Mouse (Mus musculus): ENCODE results near the gene Dohh. TPM values are rescaled to one million over a fixed set of nuclear protein-coding genes. Genes with fewer than 3 reads are reported as not detected.
A peak's percentile ranks its signal among the peaks of the same experiment; 100 is the strongest.

Gene Dohh
- polyA plus RNA-seq, 1 experiment, result 47.9 TPM

DNA sequence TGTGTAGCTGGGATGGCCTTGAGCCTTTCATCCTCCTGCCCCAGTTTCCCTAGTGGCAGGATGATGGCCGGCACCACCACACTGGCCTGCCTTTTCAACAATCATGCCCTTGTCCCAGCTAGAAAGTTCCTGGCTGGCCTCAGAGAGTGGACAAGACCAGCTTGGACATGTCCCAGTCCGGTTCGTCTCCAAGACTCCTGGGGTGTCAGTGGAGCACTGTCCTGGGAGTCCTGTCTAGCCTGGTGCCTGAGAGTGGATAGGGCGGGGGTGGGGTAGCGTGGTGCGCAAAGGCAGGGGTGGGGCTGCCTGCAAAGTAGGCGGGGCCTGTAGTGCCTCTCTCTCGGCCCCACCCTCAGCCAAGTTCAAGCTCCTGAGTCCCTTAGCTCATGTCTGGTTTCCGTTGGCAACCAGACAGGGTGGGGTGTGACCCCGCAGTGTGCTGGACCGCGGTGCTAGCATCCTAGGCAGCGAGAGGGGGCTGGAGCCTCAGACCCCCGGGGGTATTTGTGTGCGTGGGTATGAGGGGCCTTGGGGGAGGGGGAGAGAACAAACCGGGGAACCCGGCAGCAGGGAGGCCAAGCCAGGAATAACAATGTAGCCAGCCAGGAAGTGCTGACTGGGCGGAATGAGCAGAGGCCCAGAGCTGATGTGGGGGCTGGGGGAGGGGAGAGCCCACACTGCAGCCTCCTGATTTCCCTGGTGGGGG is 17.4 kb downstream of the Dohh start:
- WGBS, result 60% methylated on average over 18 of the region's 18 CpGs
- Histone ChIP-seq H3K27me3 (ENCODE audit: control insufficient read depth, insufficient read depth, low read length) (no peaks in the 10 kb centered on the region), H3K36me3 (ENCODE audit: control insufficient read depth, insufficient read depth, low read length) (peaks cover 15% of the 10 kb centered on the region), H3K4me1 (ENCODE audit: control insufficient read depth, insufficient read depth, insufficient read length) (peaks cover 8% of the 10 kb centered on the region), H3K27ac (ENCODE audit: insufficient read depth, low read length) (peak overlapping the region; percentile 58; the same call in 1 of the 2 replicates), H3K4me3 (ENCODE audit: extremely low read depth, insufficient read depth, insufficient read length) (no peak overlapping the region)
- TF ChIP-seq CTCF (IDR thresholded peaks at IDR 0.05; ENCODE audit: extremely low read depth, insufficient read depth, insufficient read length, insufficient replicate concordance) (no peak), POLR2A (IDR thresholded peaks at IDR 0.05; ENCODE audit: low read depth, low read length) (no peak)
- no peak for DNase-seq (ENCODE audit: low read depth in 1 of 2, low spot score in 2 of 2)

DNA sequence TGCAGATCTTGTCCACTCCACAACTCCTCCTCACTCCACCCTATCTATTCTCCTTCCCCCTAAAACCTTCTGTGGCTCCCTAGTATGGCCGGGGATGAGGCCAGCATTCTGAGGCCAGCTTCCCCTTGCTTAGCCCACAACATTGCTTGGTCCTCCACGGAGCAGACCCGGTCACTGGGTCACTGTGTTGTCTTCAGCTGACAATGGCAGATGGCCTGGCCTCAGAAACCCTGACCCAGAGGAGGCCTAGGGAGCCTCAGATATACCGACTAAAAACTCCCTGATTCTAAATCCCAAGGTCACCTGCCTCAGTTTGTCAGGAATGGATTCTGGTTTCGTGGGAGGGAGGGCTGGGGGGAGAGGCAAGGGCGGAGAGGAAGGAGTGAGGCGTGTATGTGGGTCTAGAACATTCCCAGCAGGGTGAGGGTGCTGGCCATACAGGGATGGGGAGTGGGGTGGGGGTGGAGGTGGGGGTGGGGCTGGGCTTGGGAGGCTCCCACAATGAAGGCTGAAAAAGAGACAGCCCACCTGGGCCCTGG is 18.1 kb downstream of the Dohh start:
- 87% methylated on average over 7 of the region's 7 CpGs for WGBS
- TF ChIP-seq POLR2A (IDR thresholded peaks at IDR 0.05; ENCODE audit: low read depth, low read length) (no peak), CTCF (IDR thresholded peaks at IDR 0.05; ENCODE audit: extremely low read depth, insufficient read depth, insufficient read length, insufficient replicate concordance) (no peak)
- DNase-seq (ENCODE audit: low read depth in 1 of 2, low spot score in 2 of 2), result no peak
- H3K27me3 ChIP-seq (ENCODE audit: control insufficient read depth, insufficient read depth, low read length), result no peaks in the 10 kb centered on the region
- H3K36me3 ChIP-seq (ENCODE audit: control insufficient read depth, insufficient read depth, low read length), result peaks cover 18% of the 10 kb centered on the region
- H3K4me3 ChIP-seq (ENCODE audit: extremely low read depth, insufficient read depth, insufficient read length), result no peak overlapping the region
- H3K27ac ChIP-seq (ENCODE audit: insufficient read depth, low read length), result peak overlapping the region; percentile 29; the same call in 1 of the 2 replicates
- H3K4me1 ChIP-seq (ENCODE audit: control insufficient read depth, insufficient read depth, insufficient read length), result peaks cover 11% of the 10 kb centered on the region

DNA sequence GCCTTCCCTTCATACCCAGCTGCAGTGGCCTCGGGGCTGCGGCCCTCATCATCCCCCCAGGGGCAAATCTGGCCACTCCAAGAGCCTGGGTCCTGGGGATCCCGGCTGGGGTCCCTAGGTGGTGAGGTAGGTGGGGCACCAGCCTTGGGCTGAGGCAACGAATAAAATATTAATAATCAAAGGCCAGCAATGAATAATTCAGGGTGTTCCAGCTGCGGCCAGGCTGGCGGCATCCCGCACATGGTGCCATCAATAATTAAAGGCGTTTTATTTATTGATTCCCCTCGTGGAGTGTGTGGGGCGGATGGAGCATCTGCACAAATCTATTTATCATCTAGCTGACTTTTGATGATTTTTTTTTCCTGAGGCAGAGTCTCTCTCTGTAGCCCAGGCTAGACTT is 19.3 kb downstream of the Dohh start:
- DNase-seq (ENCODE audit: low read depth in 1 of 2, low spot score in 2 of 2), result no peak
- H3K27ac ChIP-seq (ENCODE audit: insufficient read depth, low read length), result no peak overlapping the region
- 91% methylated on average over 10 of the region's 10 CpGs for WGBS
- H3K4me3 ChIP-seq (ENCODE audit: extremely low read depth, insufficient read depth, insufficient read length), result no peak overlapping the region
- H3K36me3 ChIP-seq (ENCODE audit: control insufficient read depth, insufficient read depth, low read length), result peaks cover 18% of the 10 kb centered on the region
- H3K4me1 ChIP-seq (ENCODE audit: control insufficient read depth, insufficient read depth, insufficient read length), result peaks cover 22% of the 10 kb centered on the region
- TF ChIP-seq POLR2A (IDR thresholded peaks at IDR 0.05; ENCODE audit: low read depth, low read length), result no peak
- TF ChIP-seq CTCF (IDR thresholded peaks at IDR 0.05; ENCODE audit: extremely low read depth, insufficient read depth, insufficient read length, insufficient replicate concordance), result no peak
- H3K27me3 ChIP-seq (ENCODE audit: control insufficient read depth, insufficient read depth, low read length), result no peaks in the 10 kb centered on the region

DNA sequence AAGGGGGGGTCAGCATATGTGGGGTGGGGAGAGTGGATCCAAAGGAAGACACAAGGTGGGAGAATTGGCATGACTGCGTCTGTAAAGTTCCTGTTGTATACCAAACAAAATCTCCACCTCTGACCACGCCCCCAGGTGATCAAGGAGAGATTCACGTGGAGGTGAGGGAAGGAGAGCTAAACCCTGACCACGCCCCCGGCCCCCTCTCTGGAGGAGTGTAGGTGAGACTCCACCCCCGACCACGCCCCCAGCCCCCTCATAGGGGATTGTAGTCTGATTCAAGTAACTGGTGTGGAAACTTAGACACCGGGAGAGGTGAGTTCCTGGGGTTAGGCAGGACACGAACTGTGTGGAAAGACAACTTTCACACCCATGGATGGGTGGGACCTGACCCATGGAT is 19.9 kb downstream of the Dohh start:
- Histone ChIP-seq H3K36me3 (ENCODE audit: control insufficient read depth, insufficient read depth, low read length) (peaks cover 18% of the 10 kb centered on the region), H3K4me1 (ENCODE audit: control insufficient read depth, insufficient read depth, insufficient read length) (peaks cover 27% of the 10 kb centered on the region), H3K4me3 (ENCODE audit: extremely low read depth, insufficient read depth, insufficient read length) (no peak overlapping the region), H3K27me3 (ENCODE audit: control insufficient read depth, insufficient read depth, low read length) (no peaks in the 10 kb centered on the region), H3K27ac (ENCODE audit: insufficient read depth, low read length) (peak overlapping the region; percentile 43)
- WGBS, result 72% methylated on average over 9 of the region's 9 CpGs
- DNase-seq (ENCODE audit: low read depth in 1 of 2, low spot score in 2 of 2), result no peak
- TF ChIP-seq CTCF (IDR thresholded peaks at IDR 0.05; ENCODE audit: extremely low read depth, insufficient read depth, insufficient read length, insufficient replicate concordance) (no peak), POLR2A (IDR thresholded peaks at IDR 0.05; ENCODE audit: low read depth, low read length) (no peak)

DNA sequence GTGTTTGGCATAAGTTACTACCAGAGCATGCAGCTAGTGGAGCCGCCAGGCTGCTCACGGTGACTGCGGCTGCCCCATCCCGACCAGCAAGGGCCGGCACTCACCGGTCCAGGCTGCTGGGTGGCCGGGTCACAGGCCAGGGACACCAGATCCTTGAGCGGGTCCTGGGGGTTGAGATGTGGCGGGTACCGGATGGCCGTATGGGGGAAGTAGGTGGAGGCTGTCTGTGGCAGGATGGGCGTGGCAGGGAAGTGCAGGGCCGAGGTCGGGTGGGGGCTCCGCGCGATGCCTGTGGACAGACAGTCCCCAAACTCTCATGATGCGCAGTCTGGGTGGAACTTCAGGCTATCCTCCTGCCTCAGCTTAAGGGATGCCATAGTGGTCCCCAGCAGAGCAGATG is 20.5 kb downstream of the Dohh start:
- peak in 1 of 2 experiments; percentile 48 for DNase-seq (ENCODE audit: low read depth in 1 of 2, low spot score in 2 of 2)
- Histone ChIP-seq H3K4me1 (ENCODE audit: control insufficient read depth, insufficient read depth, insufficient read length) (peaks cover 28% of the 10 kb centered on the region), H3K4me3 (ENCODE audit: extremely low read depth, insufficient read depth, insufficient read length) (no peak overlapping the region; the same call in 1 of the 2 replicates), H3K36me3 (ENCODE audit: control insufficient read depth, insufficient read depth, low read length) (peaks cover 16% of the 10 kb centered on the region), H3K27ac (ENCODE audit: insufficient read depth, low read length) (peak overlapping the region; percentile 43), H3K27me3 (ENCODE audit: control insufficient read depth, insufficient read depth, low read length) (no peaks in the 10 kb centered on the region)
- whole genome bisulfite sequencing, result 40% methylated on average over 18 of the region's 18 CpGs
- no peak for TF ChIP-seq POLR2A (IDR thresholded peaks at IDR 0.05; ENCODE audit: low read depth, low read length)
- no peak for TF ChIP-seq CTCF (IDR thresholded peaks at IDR 0.05; ENCODE audit: extremely low read depth, insufficient read depth, insufficient read length, insufficient replicate concordance)

DNA sequence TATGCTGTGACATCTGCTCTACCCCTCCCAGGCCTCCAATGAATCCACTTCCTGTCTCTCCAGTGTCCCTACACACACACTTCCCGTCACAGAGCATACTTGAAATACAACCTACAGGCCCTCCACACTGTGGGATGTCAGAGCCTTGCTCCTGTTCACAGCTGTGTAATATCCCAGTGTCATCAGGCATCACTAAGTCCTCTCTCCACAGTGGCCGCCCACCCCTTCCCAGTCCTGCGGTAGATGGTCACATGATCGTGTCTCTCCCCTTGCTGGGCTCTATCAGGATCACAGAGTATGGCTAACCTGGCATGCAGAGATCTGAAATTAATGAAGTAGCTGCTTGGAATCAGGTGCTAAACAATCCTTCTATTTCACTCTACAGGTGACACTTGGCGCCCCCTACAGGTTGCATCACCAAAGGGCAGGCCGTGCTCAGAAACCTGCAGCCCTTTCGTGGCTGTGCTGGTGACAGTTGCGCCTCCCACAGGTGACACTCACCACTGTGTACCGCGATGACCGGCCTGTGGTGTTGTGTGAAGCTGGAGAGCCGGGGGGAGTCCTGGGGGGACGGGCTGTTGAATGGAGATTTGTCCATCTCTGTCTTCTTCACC is 21.5 kb downstream of the Dohh start:
- H3K4me3 ChIP-seq (ENCODE audit: extremely low read depth, insufficient read depth, insufficient read length), result no peak overlapping the region
- DNase-seq (ENCODE audit: low read depth in 1 of 2, low spot score in 2 of 2), result peak in 1 of 2 experiments; percentile 63
- H3K36me3 ChIP-seq (ENCODE audit: control insufficient read depth, insufficient read depth, low read length), result peaks cover 6% of the 10 kb centered on the region
- H3K27ac ChIP-seq (ENCODE audit: insufficient read depth, low read length), result no peak overlapping the region
- no peak for TF ChIP-seq POLR2A (IDR thresholded peaks at IDR 0.05; ENCODE audit: low read depth, low read length)
- peak; percentile 61; the same call in 1 of the 2 replicates for TF ChIP-seq CTCF (IDR thresholded peaks at IDR 0.05; ENCODE audit: extremely low read depth, insufficient read depth, insufficient read length, insufficient replicate concordance)
- no peaks in the 10 kb centered on the region for H3K27me3 ChIP-seq (ENCODE audit: control insufficient read depth, insufficient read depth, low read length)
- 66% methylated on average over 13 of the region's 13 CpGs for WGBS
- H3K4me1 ChIP-seq (ENCODE audit: control insufficient read depth, insufficient read depth, insufficient read length), result peaks cover 31% of the 10 kb centered on the region

Data from spleen, adult 2 months (tissue).